Mouse (Mus musculus): ENCODE measurements around the gene Lrpap1.

The Lrpap1 gene

DNA sequence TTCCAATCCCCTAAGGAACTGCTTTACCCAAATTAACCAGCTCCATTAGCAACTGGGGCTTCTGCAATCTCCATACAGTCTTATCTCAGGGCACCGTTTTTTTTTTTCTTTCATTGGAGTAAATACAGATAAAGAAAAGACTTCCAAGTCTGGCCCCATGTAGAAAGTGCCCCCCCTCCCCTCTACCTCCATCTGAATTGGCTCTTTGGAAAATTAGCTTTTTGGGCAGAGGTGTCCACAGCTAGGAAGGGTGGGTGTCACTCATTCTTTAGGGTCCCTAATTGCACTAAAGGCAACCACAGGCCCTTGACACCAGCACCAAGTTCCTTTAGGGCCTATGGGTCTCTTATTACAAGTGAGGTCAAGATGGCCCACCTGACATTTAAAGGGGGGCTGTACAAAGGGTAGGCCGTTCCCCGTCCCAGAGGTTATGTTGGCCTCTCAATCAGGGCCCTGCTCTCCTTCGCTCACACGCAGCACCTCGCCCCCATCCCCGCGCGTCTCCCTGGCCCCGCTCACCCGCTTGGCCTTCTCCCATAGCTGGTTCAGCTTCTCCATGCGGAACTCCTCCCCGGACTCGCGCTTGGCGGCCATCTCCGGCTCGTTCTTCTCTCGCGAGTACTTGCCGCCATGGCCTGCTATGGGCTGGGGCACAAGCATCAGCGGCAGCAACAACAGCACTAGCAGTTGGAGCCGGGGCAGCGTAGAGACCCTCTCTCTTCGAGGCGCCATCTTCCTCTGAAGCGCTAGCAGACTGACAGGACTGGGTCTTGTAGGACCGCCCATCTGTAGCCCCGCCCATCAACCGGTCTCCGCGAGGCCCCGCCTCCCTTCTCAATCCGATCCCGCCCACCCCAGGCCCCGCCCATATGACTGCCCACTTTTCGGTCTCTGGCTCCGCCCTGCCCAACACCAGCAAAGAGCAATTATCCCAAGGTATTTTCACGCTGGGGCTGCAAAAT, at the start of gene Lrpap1:
Gene Lrpap1 (minus strand): TSS at position 807 of the 962 bp plus-strand sequence.
- peak; percentile 93 for DNase-seq (ENCODE audit: low spot score)

DNA sequence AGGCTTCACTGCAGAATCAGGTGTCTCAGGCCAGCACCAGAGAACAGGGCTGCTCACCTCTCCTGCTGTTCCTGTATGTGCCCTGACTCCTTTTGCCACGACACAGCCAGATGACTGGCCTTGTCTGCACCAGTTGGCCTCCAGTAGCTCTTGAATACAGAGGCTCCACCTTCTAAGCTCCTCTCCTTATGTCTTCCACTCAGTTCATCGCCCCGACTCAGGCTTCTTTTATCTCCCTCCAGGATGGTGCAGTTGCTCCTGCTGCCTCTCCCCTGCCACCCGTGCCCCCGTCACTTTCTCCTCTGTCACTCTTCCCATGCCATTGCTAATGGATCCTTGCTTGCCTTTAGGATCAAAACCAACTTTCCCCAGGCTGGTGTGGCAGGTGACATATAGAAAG, 44.4 kb upstream of the Lrpap1 start:
- no peak for DNase-seq (ENCODE audit: low spot score)

DNA sequence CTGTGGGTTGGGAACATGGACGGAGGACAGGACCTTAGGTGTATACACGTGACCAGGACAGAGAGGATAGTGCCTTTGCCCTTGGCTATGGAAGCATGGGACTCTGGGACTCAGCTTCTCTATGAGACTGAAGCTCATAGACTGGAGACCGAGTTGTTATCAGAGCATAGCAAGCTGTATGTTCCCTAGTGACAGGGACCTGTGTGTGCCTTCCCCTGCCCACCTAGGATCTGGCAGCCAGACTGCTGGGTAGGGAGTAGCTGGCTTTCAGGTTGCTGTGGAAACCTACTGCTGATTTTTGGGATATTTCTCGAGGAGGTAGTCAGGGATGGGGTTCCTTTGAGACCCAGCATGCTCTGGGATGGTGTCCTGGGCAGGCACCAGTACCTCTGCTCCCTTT, 44.0 kb upstream of the Lrpap1 start:
- DNase-seq (ENCODE audit: low spot score), result no peak

DNA sequence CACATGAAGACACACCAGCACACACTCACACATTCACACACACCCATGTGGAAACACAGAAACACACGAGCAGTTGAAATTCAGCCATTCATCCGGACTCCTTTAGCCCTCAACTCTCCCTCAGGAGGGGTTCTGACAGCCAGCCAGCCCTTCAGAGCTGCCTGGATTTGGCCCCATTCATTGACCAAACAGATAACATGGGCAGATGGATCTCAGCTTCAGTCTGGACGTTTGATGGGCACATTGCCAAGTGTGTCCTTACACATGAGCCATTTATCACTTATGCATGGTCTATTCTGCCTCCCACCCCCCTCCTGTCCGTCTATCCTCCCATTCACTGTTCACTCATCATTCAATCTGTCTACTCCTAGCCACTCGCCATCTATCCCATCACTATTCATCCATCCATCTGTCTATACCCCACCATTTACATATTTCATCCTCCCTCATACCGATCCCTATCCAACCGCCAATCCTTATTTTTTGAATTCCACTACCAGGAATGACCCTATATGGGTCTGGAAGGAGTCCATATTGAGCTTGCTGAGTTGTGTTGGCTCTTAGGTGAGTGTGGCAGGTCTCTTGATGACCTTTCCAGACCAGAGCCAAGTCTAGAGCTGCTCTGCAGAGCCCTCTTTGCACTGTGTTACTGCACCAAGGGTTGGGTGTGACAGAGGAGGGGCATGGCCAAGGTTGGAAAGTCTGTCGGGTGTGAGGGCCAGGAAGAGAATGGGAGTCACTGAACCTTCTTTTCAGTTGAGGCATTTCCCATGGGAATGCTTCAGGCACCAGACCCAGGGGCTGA, 42.6 kb upstream of the Lrpap1 start:
- no peak for DNase-seq (ENCODE audit: low spot score)

DNA sequence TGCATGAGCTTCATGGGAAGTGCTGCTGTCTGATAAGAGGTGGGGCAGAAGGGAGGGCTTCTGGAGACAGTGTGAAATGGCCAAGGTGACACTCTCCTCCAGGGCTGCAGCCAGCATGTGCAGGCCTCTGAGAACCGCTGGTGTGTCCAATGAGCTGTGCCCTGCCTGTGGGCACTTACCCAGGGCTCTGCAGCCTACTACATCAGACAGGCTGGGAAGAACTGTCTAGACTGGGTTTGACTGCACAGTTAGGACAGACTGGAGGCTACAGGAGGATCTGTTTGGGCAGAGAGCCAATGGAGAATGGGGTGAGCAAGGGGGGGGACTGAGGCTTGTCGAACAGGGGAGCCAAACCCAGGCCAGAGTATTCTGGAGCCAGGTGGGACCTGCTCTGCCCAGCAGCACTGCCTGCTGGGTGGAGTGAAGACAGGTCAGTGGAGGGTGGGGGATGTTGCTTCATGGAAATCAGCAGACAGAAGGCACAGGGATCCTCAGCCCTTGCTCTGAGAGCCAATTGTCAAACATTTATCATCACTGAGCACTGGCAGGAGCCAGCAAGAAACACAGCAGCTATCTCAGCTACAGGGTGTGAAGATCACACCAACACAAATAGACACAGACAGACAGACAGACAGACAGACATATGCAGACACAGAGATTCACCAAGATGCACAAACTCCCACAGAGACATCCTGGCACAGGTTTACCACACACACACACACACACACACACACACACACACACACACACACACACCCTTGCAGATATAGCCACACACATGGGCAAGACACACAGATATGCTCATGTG, 41.8 kb upstream of the Lrpap1 start:
- no peak for DNase-seq (ENCODE audit: low spot score)

DNA sequence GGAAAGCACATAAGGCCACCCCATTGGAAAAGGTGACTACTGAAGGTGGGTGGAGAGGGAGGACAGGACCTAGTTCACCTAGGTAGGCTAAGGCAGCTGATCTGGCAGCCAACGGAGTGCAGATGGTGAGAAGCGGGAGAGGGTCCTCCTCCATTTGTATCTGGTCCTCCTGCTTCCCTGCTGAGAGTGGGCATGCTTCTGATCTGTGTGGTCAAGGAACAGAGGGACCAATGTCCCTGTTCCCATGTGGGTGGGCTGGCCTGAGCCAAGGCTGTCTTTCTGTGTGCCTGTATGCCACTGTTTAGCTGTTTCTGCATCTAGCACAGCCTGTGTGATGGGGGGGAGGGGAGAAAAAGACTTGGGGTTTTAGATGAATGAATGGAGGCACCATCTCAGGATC, 41.2 kb upstream of the Lrpap1 start:
- DNase-seq (ENCODE audit: low spot score), result no peak

DNA sequence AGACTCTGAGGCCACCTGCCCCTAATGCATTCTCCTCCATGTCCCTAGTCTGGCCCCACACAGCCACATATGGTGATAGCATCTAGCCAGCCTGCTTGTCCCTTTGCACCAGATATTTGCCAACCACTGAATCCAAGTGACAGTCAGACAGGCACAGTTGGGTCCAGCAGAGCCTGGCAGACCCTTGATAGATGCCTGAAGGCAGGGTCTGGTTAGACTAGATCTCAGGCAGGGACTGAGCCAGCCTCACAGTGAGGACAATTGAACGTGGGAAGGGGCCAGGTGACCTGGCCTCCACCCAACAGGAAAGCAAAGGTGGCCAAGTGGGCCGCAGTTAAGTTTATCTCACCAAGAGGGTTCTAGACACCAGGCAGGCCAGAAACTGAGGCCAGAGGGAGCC, 39.1 kb upstream of the Lrpap1 start:
- DNase-seq (ENCODE audit: low spot score), result no peak

DNA sequence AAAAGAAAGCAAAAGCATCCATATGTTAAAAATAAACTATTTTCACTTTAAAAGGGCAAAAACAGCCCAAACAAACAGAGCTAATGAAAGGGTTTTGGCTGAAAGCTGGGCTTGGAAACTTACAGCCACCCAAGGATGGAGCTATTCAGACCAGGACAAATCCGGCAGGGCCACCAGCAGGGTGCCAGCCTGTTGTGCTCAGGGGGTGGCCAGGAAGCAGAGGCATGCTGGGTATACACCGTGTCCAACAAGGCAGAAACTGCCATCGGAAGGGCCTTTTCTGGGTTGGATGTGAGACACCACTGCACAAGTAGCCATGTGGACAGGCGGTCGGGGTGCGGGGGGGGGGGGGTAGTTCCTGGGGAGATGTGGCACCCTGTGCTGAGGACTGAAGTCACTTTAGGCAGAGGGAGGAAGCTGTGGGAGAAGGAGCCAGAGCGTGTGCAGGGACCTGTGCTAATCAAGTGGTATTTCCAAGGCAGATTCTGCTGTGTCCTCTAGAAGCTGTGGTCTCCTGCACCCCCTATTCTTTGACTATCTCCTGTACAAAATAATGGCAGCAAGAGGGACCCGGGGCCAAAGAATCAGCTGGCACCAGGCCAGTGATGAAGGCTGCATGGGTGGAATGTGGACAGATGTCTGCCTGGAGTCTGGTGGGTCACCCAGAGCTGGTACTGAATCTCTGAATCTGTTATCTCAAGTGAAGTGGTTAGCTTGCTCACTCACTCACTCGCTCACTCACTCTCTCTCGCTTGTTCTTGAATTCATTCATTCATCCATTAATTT, 38.1 kb upstream of the Lrpap1 start:
- DNase-seq (ENCODE audit: low spot score), result no peak

DNA sequence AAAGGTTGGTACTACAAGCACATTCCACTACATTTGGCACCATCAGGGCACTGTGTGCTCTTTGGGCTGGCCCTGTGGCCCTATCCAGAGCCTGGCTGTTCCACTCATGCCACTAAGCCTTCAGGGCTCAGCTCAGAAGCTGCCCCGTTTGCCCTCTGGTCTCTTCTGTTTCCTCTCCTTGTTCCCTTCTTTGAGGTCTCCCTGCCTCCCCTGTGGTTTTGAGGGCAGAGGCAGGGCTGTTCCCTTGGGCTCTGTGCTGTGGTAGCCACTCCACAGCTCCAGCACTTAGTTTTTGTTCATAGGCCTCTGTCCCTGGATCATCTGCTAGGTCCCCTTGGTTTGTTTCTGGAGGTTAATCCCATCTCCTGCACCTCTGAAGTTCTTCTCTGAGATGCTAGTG, 37.3 kb upstream of the Lrpap1 start:
- no peak for DNase-seq (ENCODE audit: low spot score)

DNA sequence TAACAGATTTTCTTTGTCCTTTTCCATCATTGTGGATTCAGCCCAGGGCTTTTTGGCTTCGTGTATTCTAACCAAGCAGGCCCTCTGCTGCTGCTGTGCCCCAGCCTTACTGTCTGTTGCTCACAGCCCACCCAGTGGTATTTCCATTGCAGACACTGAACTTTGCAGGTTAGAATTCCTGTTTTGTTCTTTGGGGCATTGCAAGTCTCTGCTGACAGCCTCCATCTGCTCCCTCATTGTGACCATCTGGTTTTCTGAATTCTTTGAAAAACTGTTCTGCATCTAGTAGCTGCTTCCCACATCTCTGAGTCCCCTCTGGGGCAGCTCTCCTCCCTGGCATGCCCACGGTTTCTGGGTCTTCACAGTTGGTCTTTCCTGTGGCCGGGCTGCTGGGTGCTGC, 35.8 kb upstream of the Lrpap1 start:
- no peak for DNase-seq (ENCODE audit: low spot score)

DNA sequence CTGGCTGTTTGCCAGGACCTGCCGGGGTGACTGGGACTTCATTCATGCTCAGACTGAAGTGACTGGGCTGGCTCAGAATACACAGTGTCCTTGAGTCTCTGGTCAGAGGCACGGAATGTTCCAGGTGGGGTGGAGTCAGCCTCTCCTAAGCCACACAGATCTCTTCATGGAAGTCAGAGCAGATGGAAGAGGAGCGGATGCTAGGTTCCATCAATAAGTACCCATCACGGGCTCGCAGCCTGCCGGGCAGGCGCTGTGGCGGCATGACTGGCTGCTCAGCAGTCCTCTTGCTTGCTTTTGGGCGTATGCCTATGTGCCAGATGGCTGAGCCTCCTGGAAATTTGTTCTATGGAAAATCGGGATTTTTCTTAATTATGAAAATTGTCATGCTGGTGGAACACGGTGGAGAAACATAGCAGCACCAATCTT, 32.6 kb upstream of the Lrpap1 start:
- DNase-seq (ENCODE audit: low spot score), result no peak

DNA sequence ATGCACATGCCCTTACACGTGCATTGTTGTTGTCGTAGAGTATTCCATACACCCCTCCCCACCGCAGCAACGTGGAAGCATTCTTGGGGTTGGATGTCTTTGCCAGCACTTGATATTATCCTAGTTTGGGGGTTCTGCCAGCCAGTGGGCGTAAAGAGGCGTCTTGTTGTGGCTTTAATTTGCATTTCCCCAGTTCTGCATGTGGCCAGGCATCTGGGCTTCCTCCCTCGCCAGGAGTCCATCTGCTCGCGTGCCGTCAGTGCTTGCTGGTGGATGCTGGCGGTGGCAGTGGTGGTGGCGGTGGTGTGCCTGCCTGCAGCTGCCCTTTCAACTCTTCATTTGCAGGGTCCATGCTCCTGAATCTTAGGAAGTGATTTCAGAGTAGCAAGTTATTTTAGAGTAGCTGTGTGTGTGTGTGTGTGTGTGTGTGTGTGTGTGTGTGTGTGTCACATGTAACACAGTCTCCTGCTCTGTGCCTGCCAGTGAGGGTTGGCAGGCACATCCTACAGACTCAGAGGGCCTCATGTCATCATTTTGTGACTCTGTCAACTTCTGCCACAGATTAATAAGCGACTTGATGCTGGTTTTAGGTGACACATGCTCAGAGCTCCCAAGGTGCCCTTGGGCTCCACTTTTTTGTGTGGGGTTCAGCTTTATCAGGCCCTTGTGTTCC, 32.1 kb upstream of the Lrpap1 start:
- no peak for DNase-seq (ENCODE audit: low spot score)

DNA sequence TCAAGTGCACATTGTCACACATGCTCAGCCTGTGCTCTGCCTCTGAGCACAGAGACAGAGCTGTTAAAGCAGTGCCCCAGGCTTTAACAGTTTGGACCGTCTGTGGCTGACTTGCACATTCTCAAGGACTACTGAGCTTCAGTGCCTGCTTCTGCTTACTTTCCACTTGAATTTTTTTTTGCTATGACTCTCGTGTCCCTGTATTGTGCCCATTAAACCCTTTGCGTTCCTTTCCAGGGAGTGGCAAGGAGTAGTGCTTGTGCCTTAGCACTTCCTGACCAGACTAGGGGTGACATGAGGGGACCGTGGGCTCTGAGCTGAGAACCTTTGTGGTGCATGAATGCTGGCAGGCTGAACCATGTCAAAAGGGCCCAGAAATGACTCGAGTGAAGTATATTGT, 30.3 kb upstream of the Lrpap1 start:
- DNase-seq (ENCODE audit: low spot score), result no peak

DNA sequence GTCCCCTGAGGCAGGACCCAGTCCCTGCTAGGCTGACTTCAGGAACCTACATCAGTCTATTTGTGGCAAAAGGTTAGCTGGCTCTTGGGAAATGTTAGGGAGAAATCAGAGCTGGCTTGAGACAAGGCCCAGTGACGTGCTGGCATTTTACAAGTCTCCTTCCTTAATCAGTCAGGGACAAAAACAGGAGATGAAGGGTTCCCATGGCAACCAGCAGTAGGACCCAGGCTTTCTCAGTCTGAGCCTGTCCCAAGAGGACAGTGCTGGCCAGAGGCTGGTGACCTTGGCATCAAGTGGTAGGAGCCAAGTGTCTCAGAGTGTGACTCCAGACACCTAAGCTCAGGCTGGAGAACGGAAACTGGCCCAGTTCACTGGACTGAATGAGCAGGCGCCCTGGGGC, 28.7 kb upstream of the Lrpap1 start:
- no peak for DNase-seq (ENCODE audit: low spot score)

DNA sequence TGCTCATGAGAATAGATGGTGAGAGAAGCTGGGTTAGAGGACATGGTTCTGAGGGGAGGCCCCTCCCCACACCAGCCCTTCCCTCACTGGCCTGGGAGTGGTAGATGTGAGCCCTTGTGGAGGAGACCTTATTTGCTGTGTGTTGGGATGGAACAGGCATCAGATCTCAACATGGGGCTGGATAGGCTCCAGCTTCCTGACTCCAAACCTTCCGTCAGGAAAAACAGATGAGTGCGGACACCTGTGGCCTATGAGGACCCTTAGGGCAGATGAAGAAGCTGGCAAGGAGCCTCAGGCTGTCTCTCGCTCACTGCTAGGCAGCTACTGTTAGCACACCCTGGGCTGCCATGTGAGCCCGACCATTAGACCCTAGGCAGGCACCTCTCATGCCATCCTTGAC, 27.9 kb upstream of the Lrpap1 start:
- no peak for DNase-seq (ENCODE audit: low spot score)

DNA sequence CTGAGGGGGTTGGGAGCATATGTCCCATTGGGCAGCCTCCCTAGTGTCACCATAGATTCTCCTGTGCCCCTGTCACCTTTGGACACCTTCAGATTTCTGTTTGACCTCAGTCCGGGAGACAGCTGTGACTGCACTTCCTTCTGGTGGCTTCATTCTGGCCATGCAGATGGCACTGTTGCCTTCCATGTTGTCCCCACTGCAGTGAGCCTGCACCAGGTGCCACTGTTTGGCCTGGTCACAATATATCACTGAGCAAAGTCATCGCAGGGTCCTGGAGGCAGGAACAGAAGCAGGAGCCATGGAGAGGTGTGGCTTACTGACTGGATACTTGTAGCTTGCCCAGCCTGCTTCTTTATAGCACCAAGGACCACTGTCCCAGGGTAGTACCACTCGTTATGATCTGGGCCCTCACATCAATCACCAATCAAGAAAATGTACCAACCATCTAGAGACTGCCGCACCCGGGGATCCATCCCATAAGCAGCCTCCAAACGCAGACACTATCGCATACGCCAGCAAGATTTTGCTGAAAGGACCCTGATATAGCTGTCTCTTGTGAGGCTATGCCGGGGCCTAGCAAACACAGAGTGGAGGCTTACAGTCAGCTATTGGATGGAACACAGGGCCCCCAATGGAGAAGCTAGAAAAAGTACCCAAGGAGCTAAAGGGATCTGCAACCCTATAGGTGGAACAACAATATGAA, 26.9 kb upstream of the Lrpap1 start:
- no peak for DNase-seq (ENCODE audit: low spot score)

DNA sequence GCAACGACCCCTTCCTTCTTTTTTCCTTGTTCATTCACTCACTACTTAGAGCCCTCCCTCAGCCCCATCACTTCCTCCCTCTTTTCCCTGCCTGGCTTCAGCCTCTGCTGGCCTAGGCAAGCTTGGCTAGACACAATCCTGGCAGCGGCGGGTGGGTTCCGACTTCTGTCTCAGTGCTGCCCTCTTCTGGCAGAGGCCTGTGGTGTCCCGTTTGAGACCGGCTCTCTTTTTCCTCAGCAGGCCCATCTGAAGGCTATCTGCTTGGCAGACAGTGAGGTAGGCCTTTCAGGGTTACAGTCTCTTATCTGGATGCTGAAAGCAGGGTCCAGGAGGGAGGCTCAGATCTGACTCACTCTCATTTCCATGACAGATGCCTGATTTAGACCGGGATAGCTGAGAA, 26.2 kb upstream of the Lrpap1 start:
- DNase-seq (ENCODE audit: low spot score), result peak; percentile 88

DNA sequence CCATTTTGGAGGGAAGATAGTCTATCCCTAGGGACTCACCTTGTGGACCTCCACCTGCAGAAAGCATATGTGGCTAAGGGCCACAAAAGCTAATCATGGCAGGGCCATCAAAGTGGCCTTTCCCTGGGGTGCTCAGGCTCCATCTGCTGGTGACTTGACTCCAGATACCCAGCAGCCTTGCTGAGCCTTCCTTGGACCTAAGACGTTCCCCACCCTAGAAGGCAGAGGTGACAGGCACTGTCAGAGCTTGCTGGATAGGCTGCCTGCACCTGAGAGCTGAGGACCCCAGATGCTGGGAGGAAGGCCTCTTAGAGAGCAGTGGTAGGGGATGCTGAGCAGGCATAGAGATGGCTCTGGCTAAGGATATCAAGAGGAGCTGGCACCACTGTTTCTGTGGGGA, 25.7 kb upstream of the Lrpap1 start:
- no peak for DNase-seq (ENCODE audit: low spot score)

DNA sequence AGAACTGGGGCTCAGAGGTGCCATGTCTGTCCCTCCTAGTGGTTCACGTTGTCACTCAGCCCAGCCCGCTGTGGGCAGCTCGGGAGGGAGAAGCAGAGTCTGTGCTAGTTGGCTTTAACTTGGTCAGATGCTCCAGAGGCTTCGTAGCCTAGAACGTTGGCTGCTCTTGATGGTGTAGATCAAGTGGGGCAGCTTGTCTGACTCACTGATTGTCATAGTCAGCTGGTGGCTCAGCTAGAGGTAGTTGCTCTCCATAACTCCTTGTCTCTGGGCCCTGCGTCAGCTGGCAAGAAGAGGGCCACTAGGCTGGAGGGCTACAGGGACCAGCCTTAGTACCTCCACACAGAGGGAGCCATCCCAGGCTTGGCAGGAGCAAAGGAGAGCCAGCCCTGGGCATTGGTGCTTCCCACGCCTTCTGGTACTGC, 24.2 kb upstream of the Lrpap1 start:
- no peak for DNase-seq (ENCODE audit: low spot score)

DNA sequence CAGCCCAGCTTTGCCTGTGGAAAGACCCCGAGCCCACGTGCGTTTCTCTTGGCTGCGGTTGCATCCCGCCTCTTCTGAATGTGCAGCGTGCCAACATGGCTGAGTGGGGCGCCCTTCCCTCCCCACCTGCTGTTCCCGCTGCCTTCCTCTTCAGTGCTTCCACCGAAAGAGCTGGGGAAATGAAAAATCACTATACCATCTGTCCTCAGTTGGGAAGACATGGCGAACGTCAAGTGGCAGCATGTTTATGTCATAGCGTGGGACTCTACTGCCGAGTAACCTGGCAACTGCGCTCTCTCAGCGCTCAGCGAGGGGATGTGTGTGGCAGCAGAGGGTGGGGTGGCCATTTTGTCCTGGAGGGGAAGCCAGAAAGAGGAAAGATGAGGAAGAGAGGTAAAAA, 23.6 kb upstream of the Lrpap1 start:
- DNase-seq (ENCODE audit: low spot score), result no peak

Measured in embryo, embryonic 10 days (tissue).